Mouse (Mus musculus) limb, embryonic 10.5 days (tissue): ENCODE measurements around the gene Kcnip2. TPM values are rescaled to one million over a fixed set of nuclear protein-coding genes. Genes with fewer than 3 reads are reported as not detected.

ENCODE experiments used
- polyA plus RNA-seq: library from polyadenylated mRNA; unstranded; fragments of >200 nt; fragmentation: Nextera tagmentation; extraction: Ambion mirVana; gene quantifications from 2 replicates; pipeline ENCODE4 v1.2.1, GENCODE M21; 2016

The Kcnip2 gene
- polyA plus RNA-seq, 1 experiment from 2014 or later = 0.14 TPM

Other genes with a start within 250 kb of the Kcnip2 start
- gene Fbxw4, start 155.7 kb downstream of the Kcnip2 start, polyA plus RNA-seq = 3.9 and 5.3 TPM in 2 replicates
- 78.5 and 105 TPM in 2 replicates for gene Fgf8, start 73.1 kb downstream of the Kcnip2 start, polyA plus RNA-seq
- gene Npm3, start 66.5 kb downstream of the Kcnip2 start, polyA plus RNA-seq = 13.3 and 14.9 TPM in 2 replicates
- 54.2 and 68.9 TPM in 2 replicates for gene Mgea5, start 32.2 kb downstream of the Kcnip2 start, polyA plus RNA-seq
- gene Armh3, start 182.4 kb upstream of the Kcnip2 start, polyA plus RNA-seq = 18.0 and 20.1 TPM in 2 replicates
- gene Hps6, start 187.4 kb upstream of the Kcnip2 start, polyA plus RNA-seq = 4.7 and 5.3 TPM in 2 replicates
- gene Pprc1, start 228.8 kb upstream of the Kcnip2 start, polyA plus RNA-seq = 63.0 and 73.3 TPM in 2 replicates
- 96.4 and 104 TPM in 2 replicates for gene Ldb1, start 229.2 kb upstream of the Kcnip2 start, polyA plus RNA-seq